Mouse (Mus musculus) adrenal gland, adult 8-10 months (tissue): Measurements from ENCODE around the gene Ube2o. TPM values are rescaled to one million over a fixed set of nuclear protein-coding genes. Genes with fewer than 3 reads are reported as not detected.

ENCODE experiments used
- DNase-seq: peaks from one replicate; pipeline ENCODE4 v3.0.0; 2022
- total RNA-seq, 4 experiments: library from RNA; stranded (reverse); gene quantifications; 2 replicates each; pipeline ENCODE4 v1.2.4; 2022

Gene Ube2o
- total RNA-seq, 4 experiments from 2014 or later = 26.5 to 38.4 (median 33.9) TPM

DNA sequence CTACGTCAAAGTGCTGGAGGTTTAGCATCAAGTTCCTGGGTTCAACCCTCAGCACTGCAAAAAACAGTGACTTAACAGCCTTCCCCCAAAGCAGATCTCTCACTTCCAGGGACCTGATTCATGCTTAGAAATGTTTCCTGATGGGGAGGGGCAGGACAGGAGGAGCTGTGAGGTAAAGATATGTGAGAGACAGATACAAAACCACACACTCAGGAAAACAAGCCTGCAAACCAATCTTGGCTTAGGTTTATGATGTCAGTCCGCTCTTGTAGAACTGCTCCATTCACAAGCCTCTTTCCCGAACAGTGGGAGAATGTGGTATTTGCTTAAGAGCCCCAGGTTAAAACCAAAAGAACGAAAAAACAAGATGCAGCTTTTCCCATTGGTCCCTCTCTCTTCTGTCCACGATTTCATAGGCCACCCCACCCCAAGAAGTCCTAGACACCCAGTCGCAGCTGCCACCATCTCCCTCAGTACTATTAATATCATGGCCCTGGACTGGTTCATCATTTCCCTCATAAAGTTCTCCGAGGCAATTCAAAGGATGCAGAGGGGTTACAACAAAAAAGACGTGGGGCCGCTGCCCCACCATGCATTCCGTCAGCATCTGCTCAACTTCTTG, 1.1 kb downstream of the Ube2o start:
- DNase-seq = no peak

DNA sequence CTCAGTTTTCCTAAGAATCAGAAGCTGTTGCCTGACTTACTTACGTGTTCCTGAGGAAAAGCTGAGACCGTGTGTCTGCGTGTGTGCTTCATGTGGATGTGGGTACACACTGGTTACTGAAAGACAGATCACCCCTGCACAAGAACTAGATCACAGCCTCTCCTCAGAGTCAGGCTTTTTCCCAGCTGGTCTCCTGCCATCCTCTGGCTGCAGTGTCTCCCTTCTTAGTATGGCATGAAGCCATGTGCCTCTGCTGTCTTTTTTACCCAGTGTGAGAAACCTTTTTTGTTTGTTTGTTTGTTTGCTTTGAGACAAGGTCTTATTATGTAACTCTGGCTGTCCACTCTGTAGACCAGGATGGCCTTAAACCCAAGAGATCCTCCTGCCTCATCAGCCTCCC, 2.0 kb downstream of the Ube2o start:
- no peak for DNase-seq

GRCm38 (mm10) chr11:116575396-116575795, 5.9 kb downstream of the Ube2o start:
- DNase-seq = peak; percentile 66

- DNase-seq = no peak
Observed at GRCm38 (mm10) chr11:116574982-116575381, 6.3 kb downstream of the Ube2o start.

- DNase-seq = no peak
Observed at GRCm38 (mm10) chr11:116574486-116574885, 6.8 kb downstream of the Ube2o start.

DNA sequence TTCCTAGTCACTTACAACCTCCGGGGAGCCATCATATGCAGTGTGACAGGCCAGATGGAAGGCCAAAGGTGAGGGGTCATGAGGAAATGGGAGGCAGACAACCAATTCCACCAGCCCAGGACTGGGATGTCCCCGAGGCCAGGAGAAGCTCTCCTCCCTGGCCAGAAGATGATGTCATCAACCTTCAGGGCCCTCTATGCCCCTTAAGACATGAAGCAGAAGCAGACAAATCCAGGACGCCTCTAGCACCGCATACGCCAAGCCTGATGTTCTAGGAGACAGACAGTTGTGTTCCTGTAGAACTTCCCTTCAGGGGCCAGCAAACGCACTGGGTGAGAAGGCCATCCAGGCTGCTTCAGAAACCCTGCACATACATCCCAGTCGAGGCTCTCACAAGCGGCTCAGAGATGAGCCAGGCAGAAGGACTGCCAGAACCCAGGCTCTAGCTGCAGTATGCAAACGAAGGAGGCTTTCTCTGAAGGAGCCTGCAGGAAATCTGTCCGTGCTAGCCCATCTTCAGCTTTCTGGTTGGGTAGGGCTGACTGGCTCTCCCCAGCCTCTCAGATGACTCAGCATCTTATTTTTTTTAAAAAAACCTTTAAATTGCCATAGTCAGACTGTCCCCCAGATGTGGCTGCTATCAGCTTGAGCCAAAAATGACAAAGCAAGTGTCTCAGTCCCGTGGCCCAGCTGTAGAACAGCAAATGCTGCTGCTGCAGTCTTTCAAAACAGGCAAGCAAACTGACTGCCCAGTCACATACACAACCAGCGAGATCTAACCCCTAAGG, 8.3 kb downstream of the Ube2o start:
- DNase-seq = no peak

GRCm38 (mm10) chr11:116571767-116572679, 9.2 kb downstream of the Ube2o start:
- DNase-seq = peak; percentile 81

DNA sequence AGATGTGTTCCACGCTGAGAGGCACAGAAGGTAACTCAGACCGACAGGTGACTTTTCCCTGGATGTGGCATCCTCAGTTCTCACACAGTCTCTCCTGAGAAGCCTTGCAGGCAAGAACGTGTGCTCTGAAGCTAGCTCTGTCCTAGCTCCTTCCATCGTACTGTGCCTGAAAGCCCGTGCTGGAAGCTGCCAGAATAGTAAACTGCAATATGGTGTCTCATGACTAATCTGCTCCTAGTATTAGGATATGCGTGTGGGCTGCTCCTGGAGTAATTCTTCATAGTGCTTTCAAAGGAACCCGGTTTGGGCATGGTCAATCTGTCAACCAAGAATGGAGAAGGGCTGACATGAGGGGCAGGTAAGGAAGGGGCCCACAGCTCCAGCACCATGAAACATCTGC, 10.4 kb downstream of the Ube2o start:
- no peak for DNase-seq

DNA sequence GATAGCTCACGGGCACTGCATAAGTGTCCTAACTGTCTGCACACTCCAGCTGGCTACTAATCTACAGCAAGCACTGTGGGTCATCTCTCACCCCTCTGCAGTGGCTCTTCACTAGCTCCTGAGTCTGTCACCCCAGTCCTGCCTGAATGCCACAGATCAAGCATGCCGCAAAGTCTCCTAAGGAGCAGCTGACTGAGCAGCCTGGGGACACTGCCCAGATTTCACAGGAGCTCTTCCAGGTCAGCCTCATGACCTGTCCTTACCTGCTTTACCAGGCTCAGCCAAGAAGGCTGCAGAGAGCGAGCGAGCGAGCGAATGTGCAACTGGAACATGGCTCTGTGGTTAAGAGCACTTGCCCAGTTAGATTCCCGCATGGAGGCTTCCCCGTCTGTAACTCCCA, 13.7 kb downstream of the Ube2o start:
- no peak for DNase-seq

DNA sequence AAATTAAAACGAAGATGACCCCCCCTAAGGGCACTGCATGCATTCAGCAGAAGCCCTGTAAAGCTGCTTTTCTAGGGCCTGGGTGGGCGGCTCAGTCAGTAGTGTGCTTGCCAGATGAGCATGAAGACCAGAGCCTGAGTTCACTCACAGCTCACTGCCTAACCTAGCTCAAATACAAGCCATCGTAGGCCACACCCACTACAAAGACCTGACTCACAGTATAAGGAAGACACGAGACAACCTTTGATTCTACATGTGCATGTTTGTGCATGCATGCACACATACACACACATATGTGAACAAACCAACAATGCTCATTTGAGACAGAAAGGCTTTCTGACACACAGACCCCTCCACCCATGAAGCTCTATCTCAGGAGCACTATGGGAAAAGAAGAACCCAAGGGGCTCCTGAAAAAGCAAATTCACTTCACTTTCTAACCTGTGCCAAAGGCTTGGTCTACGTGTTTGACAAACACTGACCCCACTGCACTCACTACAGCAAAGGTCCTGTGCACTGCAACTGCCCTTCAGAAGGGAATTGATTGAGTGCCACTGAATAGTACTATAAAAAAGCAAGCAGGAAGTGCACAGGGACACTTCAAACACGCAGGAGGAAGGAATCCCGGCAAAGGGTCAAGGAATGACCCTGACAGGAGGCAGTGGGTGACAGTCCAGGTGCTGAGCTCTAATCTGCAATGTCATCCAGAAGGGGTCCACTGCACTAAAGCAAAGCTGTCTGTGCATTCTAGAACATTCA, 15.8 kb downstream of the Ube2o start:
- no peak for DNase-seq

GRCm38 (mm10) chr11:116556308-116556707, 24.9 kb downstream of the Ube2o start:
- DNase-seq = no peak

DNA sequence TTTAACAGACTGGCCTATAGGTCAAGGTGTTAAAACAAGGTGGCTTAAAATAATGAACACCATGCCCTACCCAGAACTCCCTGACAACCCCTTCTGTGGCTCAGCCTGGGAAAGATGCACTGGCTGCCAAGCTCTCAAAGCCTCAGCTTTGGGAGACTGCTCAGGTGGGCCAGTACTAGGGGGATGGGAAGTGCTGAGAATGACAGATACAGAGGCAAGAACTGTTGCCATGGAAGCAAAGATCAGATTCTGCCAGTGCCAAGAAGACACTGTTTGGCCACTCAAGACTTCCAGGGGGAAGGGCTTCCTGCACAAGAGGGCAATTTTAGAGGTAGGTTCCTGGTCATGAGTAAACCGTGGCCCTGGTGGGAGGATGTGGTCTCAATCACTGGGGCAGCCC, 25.7 kb downstream of the Ube2o start:
- DNase-seq = no peak

GRCm38 (mm10) chr11:116554171-116554878, 26.9 kb downstream of the Ube2o start:
- no peak for DNase-seq

DNA sequence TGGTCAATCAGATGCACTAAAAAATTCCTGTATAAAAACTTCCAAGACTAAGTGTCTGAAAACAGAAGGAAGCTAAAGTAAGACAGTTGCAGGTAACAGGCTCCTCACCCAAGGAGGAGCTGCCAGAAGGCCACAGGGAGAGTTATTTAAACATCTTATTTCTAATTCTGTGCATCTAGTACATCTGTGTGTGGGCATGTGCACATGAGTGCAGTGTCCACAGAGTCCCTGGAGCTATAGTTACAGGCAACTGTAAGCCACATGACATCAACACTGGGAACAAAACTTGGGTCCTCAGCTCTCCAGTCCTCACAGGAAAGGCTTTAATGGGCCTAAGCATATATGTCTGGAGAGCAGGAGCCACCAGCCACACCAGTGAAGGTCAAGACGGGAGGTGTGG, 29.1 kb downstream of the Ube2o start:
- no peak for DNase-seq

DNA sequence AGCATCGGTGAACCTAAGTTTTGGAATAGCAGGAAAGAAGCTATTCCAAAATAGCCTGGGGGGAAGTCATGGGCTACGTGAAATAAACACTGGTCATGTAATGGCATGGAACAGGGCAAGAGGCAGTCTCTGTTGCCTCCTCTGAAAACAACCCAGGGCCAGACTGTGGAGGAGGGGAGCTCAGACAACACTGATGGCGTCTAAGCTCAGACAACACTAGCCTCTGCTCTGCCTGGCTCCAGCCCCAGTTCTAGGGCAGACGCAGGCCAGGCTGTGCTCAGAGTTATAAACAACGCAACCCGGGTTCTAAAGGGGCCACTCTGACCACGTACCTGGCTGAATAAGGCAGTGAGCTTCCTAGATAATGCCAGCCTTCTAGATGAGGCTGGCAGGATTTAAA, 30.5 kb downstream of the Ube2o start:
- no peak for DNase-seq

DNA sequence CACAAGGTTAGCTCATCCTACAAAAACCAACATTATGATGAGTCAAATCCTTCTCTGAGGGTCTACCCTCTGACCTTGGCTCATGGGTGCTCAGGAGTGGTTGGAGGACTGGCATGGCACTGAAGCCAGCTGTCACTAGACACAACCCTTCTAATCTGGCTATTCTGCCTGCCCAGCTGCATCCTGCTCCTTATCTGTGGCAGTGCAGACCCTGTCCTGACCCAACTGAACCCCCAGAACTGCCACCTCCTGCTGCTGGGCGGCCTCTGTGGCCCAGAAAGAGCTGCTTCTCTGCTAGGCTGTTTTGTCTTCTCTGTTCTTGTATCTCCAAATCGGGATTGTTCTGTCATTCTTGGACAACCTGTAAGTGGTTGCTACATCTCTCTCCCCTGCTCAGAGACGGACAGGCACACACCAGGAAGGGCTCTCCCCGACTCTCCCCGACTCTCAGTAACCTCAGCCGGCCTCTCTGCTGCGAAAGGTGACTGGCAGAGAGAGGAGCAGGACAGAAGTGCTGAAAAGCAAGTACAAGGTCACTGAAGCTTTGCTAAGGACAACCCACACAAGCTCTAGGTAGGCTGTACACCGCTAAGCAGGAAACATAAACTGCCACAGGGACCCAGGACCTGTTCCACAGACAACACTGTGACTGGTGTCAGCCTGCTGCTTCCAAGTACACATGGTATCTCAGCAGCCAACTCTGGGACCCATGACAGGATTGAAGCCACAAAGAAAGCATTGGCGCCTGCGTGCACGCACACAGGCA, 31.8 kb downstream of the Ube2o start:
- DNase-seq = no peak

DNA sequence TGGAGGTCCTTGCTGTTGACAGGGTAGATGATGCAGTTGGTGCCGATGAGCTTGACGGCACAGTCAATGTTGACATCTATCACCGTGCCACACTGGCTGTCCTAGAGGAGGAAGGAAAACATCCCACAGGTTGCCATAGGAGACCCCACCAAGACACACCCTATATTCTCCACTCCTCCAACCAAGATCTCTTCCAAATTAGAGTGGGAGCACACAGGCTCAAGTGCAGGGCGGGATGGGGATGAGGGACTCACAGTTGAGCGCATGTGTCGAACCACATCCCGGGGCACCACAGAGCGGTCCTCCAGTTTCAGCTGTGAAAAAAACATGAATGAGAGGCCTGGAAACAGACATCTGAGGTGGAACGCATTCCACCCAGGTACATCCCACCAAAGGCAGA, 32.5 kb downstream of the Ube2o start:
- DNase-seq = no peak

DNA sequence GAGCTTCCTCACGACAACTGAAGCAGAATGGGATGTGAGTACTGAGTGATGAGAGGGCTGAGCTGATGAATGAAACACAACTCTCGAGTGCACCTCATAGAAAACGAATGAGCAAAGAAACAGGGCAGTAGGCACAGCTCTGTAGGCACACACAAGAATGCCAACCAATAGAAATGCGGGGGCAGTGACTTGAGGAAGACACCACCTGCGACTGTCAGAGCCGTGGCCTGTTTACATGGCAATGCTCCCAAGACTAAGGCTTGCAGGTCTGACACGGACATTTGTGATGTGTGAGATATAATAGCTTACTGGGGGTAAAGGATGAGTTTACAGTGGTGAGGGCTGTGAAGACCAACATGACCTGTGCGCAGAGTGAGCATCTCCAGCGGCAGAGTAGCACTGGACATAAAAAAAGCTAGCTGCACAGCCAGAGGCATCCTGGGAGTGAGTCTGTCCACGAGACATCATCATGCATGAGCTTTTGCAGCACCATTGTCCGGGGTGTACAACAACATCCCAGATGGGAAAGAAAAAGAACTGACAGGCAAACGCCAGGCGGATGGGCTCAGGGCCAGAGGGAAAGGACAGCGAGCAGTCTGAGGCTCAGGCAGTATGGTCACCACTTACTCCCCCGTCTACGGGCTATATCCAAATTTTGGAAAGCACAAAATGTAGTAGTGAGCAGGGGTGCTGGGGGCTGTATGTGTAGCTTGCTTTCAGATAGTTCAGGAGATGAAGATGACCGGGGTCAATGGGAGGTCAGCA, 33.8 kb downstream of the Ube2o start:
- no peak for DNase-seq

DNA sequence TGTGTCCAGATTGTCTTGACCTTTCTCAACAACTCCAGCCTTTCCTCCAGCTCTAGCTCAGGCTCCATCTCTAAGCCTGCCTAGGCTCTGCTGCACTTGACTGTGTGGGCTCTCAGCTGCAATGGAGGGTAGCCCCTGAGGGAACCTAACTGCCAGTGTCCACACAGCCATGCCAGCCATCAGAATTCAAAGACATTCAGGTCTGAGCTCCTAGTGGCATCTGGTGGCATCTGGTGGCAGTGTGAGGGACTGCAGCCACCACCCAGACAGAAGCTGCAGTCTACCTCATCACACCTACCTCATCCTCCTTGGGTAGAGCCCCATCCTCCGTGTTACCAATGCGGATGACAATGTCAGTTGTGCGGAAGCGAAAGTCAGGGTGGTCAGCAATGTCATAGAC, 38.1 kb downstream of the Ube2o start:
- DNase-seq = no peak

- DNase-seq = no peak
Observed at GRCm38 (mm10) chr11:116541183-116541582, 40.1 kb downstream of the Ube2o start.
